Mouse (Mus musculus): ENCODE data around the gene Olfr1034. TPM values are rescaled to one million over a fixed set of nuclear protein-coding genes. Genes with fewer than 3 reads are reported as not detected.
A peak's percentile ranks its signal among the peaks of the same experiment; 100 is the strongest.
"Not testable (repeated sequence)": the region's sequence is repeated elsewhere in the genome, so short reads cannot be mapped to it uniquely, and the experiment has no call there.

The Olfr1034 gene
- polyA plus RNA-seq (2015; fragmentation: Nextera tagmentation; extraction: Ambion mirVana), result not detected in 2 replicates

- H3K4me2 ChIP-seq (replicated peaks), result no peak within 1 kb of the TSS
- H3K27ac ChIP-seq, result no peak within 1 kb of the TSS
- H3K9me3 ChIP-seq, result no peaks in the 10 kb centered on the region
- no peaks in the 10 kb centered on the region for H3K27me3 ChIP-seq
- no peak for ATAC-seq
- H3K9ac ChIP-seq (replicated peaks), result no peak within 1 kb of the TSS
- no peaks in the 10 kb centered on the region for H3K4me1 ChIP-seq (replicated peaks)
- no peaks in the 10 kb centered on the region for H3K36me3 ChIP-seq
- H3K4me3 ChIP-seq (replicated peaks), result no peak within 1 kb of the TSS
Observed at GRCm38 (mm10) chr2:86045561-86045960, at the start of gene Olfr1034. Olfr1034 (plus strand) TSS chr2:86045861.

GRCm38 (mm10) chr2:86005240-86005639, 40.4 kb upstream of the Olfr1034 start, which contains the start of gene Olfr1032:
Olfr1032 (plus strand) TSS chr2:86005540.
- H3K27me3 ChIP-seq, result no peaks in the 10 kb centered on the region
- H3K9ac ChIP-seq (replicated peaks), result no peak within 1 kb of the TSS
- no peak for ATAC-seq
- H3K4me2 ChIP-seq (replicated peaks), result no peak within 1 kb of the TSS
- H3K27ac ChIP-seq, result no peak within 1 kb of the TSS
- WGBS, result 89% methylated on average over 7 of the region's 7 CpGs
- H3K36me3 ChIP-seq, result no peaks in the 10 kb centered on the region
- H3K4me1 ChIP-seq (replicated peaks), result no peaks in the 10 kb centered on the region
- H3K4me3 ChIP-seq (replicated peaks), result no peak within 1 kb of the TSS
- no peaks in the 10 kb centered on the region for H3K9me3 ChIP-seq

- WGBS, result 7% methylated on average over 11 of the region's 11 CpGs
- not testable (repeated sequence) for H3K27ac ChIP-seq; ATAC-seq; H3K9me3 ChIP-seq; H3K36me3 ChIP-seq; H3K4me1 ChIP-seq (replicated peaks); H3K27me3 ChIP-seq
- Histone ChIP-seq H3K9ac (replicated peaks) (peak within 1 kb of the TSS; percentile 48; the same call in 1 of the 2 replicates), H3K4me2 (replicated peaks) (peak within 1 kb of the TSS; percentile 50), H3K4me3 (replicated peaks) (peak within 1 kb of the TSS; percentile 35)
Observed at GRCm38 (mm10) chr2:86020406-86020805, 25.3 kb upstream of the Olfr1034 start, which contains the start of gene Olfr1033. Olfr1033 (plus strand) TSS chr2:86020633.

- 86% methylated on average over 6 of the region's 9 CpGs for WGBS
- not testable (repeated sequence) for H3K4me1 ChIP-seq (replicated peaks); ATAC-seq; H3K27me3 ChIP-seq; H3K4me3 ChIP-seq (replicated peaks); H3K27ac ChIP-seq; H3K36me3 ChIP-seq; H3K9ac ChIP-seq (replicated peaks); H3K9me3 ChIP-seq; H3K4me2 ChIP-seq (replicated peaks)
Observed at GRCm38 (mm10) chr2:86021518-86021917, 24.1 kb upstream of the Olfr1034 start.

GRCm38 (mm10) chr2:86050777-86051176, 5.1 kb downstream of the Olfr1034 start:
- H3K27me3 ChIP-seq; ATAC-seq; H3K4me3 ChIP-seq (replicated peaks); H3K36me3 ChIP-seq; H3K27ac ChIP-seq; H3K4me2 ChIP-seq (replicated peaks); H3K9ac ChIP-seq (replicated peaks); H3K4me1 ChIP-seq (replicated peaks); H3K9me3 ChIP-seq: not testable (repeated sequence)

GRCm38 (mm10) chr2:86063766-86064165, 18.1 kb downstream of the Olfr1034 start:
- not testable (repeated sequence) for H3K27me3 ChIP-seq; H3K4me3 ChIP-seq (replicated peaks); H3K9ac ChIP-seq (replicated peaks); H3K27ac ChIP-seq; H3K9me3 ChIP-seq; ATAC-seq; H3K4me2 ChIP-seq (replicated peaks); H3K4me1 ChIP-seq (replicated peaks); H3K36me3 ChIP-seq
- WGBS, result 92% methylated on average over 2 of the region's 2 CpGs

- H3K9ac ChIP-seq (replicated peaks), result no peak overlapping the region
- ATAC-seq, result no peak
- 96% methylated on average over 8 of the region's 8 CpGs for WGBS
- H3K4me1 ChIP-seq (replicated peaks), result no peaks in the 10 kb centered on the region
- no peak overlapping the region for H3K4me2 ChIP-seq (replicated peaks)
- no peak overlapping the region for H3K27ac ChIP-seq
- no peaks in the 10 kb centered on the region for H3K36me3 ChIP-seq
- H3K27me3 ChIP-seq, result no peaks in the 10 kb centered on the region
- H3K9me3 ChIP-seq, result peaks cover 5% of the 10 kb centered on the region; the same call in 1 of the 2 replicates
- H3K4me3 ChIP-seq (replicated peaks), result no peak overlapping the region
Observed at GRCm38 (mm10) chr2:86070189-86070588, 24.5 kb downstream of the Olfr1034 start.

- H3K4me3 ChIP-seq (replicated peaks); H3K27ac ChIP-seq; H3K27me3 ChIP-seq; H3K9me3 ChIP-seq; H3K4me2 ChIP-seq (replicated peaks); H3K9ac ChIP-seq (replicated peaks); H3K36me3 ChIP-seq; ATAC-seq; H3K4me1 ChIP-seq (replicated peaks): not testable (repeated sequence)
Observed at GRCm38 (mm10) chr2:86073692-86074091, 28.0 kb downstream of the Olfr1034 start, which contains the start of gene Olfr1036. Olfr1036 (plus strand) TSS chr2:86073992.

- H3K9ac ChIP-seq (replicated peaks); ATAC-seq; H3K27ac ChIP-seq; H3K4me3 ChIP-seq (replicated peaks); H3K27me3 ChIP-seq; H3K4me1 ChIP-seq (replicated peaks); H3K4me2 ChIP-seq (replicated peaks); H3K9me3 ChIP-seq; H3K36me3 ChIP-seq: not testable (repeated sequence)
- WGBS, result 88% methylated on average over 1 of the region's 1 CpGs
Observed at GRCm38 (mm10) chr2:86080478-86080877, 34.8 kb downstream of the Olfr1034 start.

GRCm38 (mm10) chr2:86087285-86087684, 41.6 kb downstream of the Olfr1034 start, which contains the start of gene Olfr1037:
Olfr1037 (minus strand) TSS chr2:86087385.
- Histone ChIP-seq H3K4me3 (replicated peaks) (no peak within 1 kb of the TSS), H3K9me3 (no peaks in the 10 kb centered on the region), H3K36me3 (no peaks in the 10 kb centered on the region), H3K27ac (no peak within 1 kb of the TSS), H3K9ac (replicated peaks) (no peak within 1 kb of the TSS), H3K4me1 (replicated peaks) (no peaks in the 10 kb centered on the region), H3K4me2 (replicated peaks) (no peak within 1 kb of the TSS), H3K27me3 (no peaks in the 10 kb centered on the region)
- WGBS, result 89% methylated on average over 2 of the region's 2 CpGs
- ATAC-seq, result no peak

Other genes starting within 250 kb of the Olfr1034 start
- gene Olfr1016, start 243.3 kb upstream of the Olfr1034 start, polyA plus RNA-seq (2015; fragmentation: Nextera tagmentation; extraction: Ambion mirVana), result not detected in 2 replicates
- gene Olfr1018, start 227.4 kb upstream of the Olfr1034 start, polyA plus RNA-seq (2015; fragmentation: Nextera tagmentation; extraction: Ambion mirVana), result not detected in 2 replicates
- gene Olfr1019, start 200.4 kb upstream of the Olfr1034 start, polyA plus RNA-seq (2015; fragmentation: Nextera tagmentation; extraction: Ambion mirVana), result not detected in 2 replicates
- gene Olfr1020, start 198.8 kb upstream of the Olfr1034 start, polyA plus RNA-seq (2015; fragmentation: Nextera tagmentation; extraction: Ambion mirVana), result not detected in 2 replicates
- gene Olfr1022, start 177.3 kb upstream of the Olfr1034 start, polyA plus RNA-seq (2015; fragmentation: Nextera tagmentation; extraction: Ambion mirVana), result not detected in 2 replicates
- gene Olfr1023, start 160.2 kb upstream of the Olfr1034 start, polyA plus RNA-seq (2015; fragmentation: Nextera tagmentation; extraction: Ambion mirVana), result not detected in 2 replicates
- not detected in 2 replicates for gene Olfr1024, start 140.8 kb upstream of the Olfr1034 start, polyA plus RNA-seq (2015; fragmentation: Nextera tagmentation; extraction: Ambion mirVana)
- gene Olfr1025-ps1, start 130.7 kb upstream of the Olfr1034 start, polyA plus RNA-seq (2015; fragmentation: Nextera tagmentation; extraction: Ambion mirVana), result not detected in 2 replicates
- not detected in 2 replicates for gene Olfr1026, start 124.3 kb upstream of the Olfr1034 start, polyA plus RNA-seq (2015; fragmentation: Nextera tagmentation; extraction: Ambion mirVana)
- not detected in 2 replicates for gene Olfr1028, start 95.4 kb upstream of the Olfr1034 start, polyA plus RNA-seq (2015; fragmentation: Nextera tagmentation; extraction: Ambion mirVana)
- gene Olfr1029, start 72.0 kb upstream of the Olfr1034 start, polyA plus RNA-seq (2015; fragmentation: Nextera tagmentation; extraction: Ambion mirVana), result not detected in 2 replicates
- not detected in 2 replicates for gene Olfr1030, start 66.6 kb upstream of the Olfr1034 start, polyA plus RNA-seq (2015; fragmentation: Nextera tagmentation; extraction: Ambion mirVana)
- gene Olfr1031, start 55.6 kb upstream of the Olfr1034 start, polyA plus RNA-seq (2015; fragmentation: Nextera tagmentation; extraction: Ambion mirVana), result not detected in 2 replicates
- gene Olfr1032, start 40.3 kb upstream of the Olfr1034 start, polyA plus RNA-seq (2015; fragmentation: Nextera tagmentation; extraction: Ambion mirVana), result not detected in 2 replicates
- gene Olfr1033, start 25.2 kb upstream of the Olfr1034 start, polyA plus RNA-seq (2015; fragmentation: Nextera tagmentation; extraction: Ambion mirVana), result not detected in 2 replicates
- gene Olfr1036, start 28.1 kb downstream of the Olfr1034 start, polyA plus RNA-seq (2015; fragmentation: Nextera tagmentation; extraction: Ambion mirVana), result not detected in 2 replicates
- not detected in 2 replicates for gene Olfr1037, start 41.5 kb downstream of the Olfr1034 start, polyA plus RNA-seq (2015; fragmentation: Nextera tagmentation; extraction: Ambion mirVana)
- gene Olfr1039, start 90.1 kb downstream of the Olfr1034 start, polyA plus RNA-seq (2015; fragmentation: Nextera tagmentation; extraction: Ambion mirVana), result not detected in 2 replicates
- not detected in 2 replicates for gene Olfr1040, start 100.9 kb downstream of the Olfr1034 start, polyA plus RNA-seq (2015; fragmentation: Nextera tagmentation; extraction: Ambion mirVana)
- not detected in 2 replicates for gene Olfr1042, start 116.0 kb downstream of the Olfr1034 start, polyA plus RNA-seq (2015; fragmentation: Nextera tagmentation; extraction: Ambion mirVana)
- gene Olfr1043, start 121.7 kb downstream of the Olfr1034 start, polyA plus RNA-seq (2015; fragmentation: Nextera tagmentation; extraction: Ambion mirVana), result not detected in 2 replicates
- gene Olfr1044, start 132.0 kb downstream of the Olfr1034 start, polyA plus RNA-seq (2015; fragmentation: Nextera tagmentation; extraction: Ambion mirVana), result not detected in 2 replicates
- not detected in 2 replicates for gene Olfr52, start 139.8 kb downstream of the Olfr1034 start, polyA plus RNA-seq (2015; fragmentation: Nextera tagmentation; extraction: Ambion mirVana)
- not detected in 2 replicates for gene Olfr1045, start 157.1 kb downstream of the Olfr1034 start, polyA plus RNA-seq (2015; fragmentation: Nextera tagmentation; extraction: Ambion mirVana)
- not detected in 2 replicates for gene Olfr1046, start 173.5 kb downstream of the Olfr1034 start, polyA plus RNA-seq (2015; fragmentation: Nextera tagmentation; extraction: Ambion mirVana)
- gene Olfr1047, start 185.5 kb downstream of the Olfr1034 start, polyA plus RNA-seq (2015; fragmentation: Nextera tagmentation; extraction: Ambion mirVana), result not detected in 2 replicates
- gene Olfr1048, start 194.4 kb downstream of the Olfr1034 start, polyA plus RNA-seq (2015; fragmentation: Nextera tagmentation; extraction: Ambion mirVana), result not detected in 2 replicates
- gene Olfr1049, start 212.5 kb downstream of the Olfr1034 start, polyA plus RNA-seq (2015; fragmentation: Nextera tagmentation; extraction: Ambion mirVana), result not detected in 2 replicates
- gene Olfr1051, start 233.2 kb downstream of the Olfr1034 start, polyA plus RNA-seq (2015; fragmentation: Nextera tagmentation; extraction: Ambion mirVana), result not detected in 2 replicates
- gene Olfr1052, start 246.6 kb downstream of the Olfr1034 start, polyA plus RNA-seq (2015; fragmentation: Nextera tagmentation; extraction: Ambion mirVana), result not detected in 2 replicates